Mouse (Mus musculus): ENCODE data around the gene Gm6408. TPM values are rescaled to one million over a fixed set of nuclear protein-coding genes. Genes with fewer than 3 reads are reported as not detected.

Gene Gm6408
- polyA plus RNA-seq, 2 experiments from 2014 or later: not detected

Other genes starting within 250 kb of the Gm6408 start
- gene Wasf3, start 97.0 kb upstream of the Gm6408 start, polyA plus RNA-seq (2017; shearing (Covaris generic)): not detected
- gene Gm6370, start 9.4 kb downstream of the Gm6408 start, polyA plus RNA-seq (2017; shearing (Covaris generic)): not detected
- not detected for gene 4930449I24Rik, start 20.4 kb downstream of the Gm6408 start, polyA plus RNA-seq (2017; shearing (Covaris generic))
- not detected for gene Gm3402, start 32.2 kb downstream of the Gm6408 start, polyA plus RNA-seq (2017; shearing (Covaris generic))
- not detected for gene Gm3404, start 43.8 kb downstream of the Gm6408 start, polyA plus RNA-seq (2017; shearing (Covaris generic))
- not detected for gene Gm3409, start 55.7 kb downstream of the Gm6408 start, polyA plus RNA-seq (2017; shearing (Covaris generic))
- not detected for gene Gm3415, start 74.2 kb downstream of the Gm6408 start, polyA plus RNA-seq (2017; shearing (Covaris generic))
- gene Gpr12, start 103.3 kb downstream of the Gm6408 start, polyA plus RNA-seq (2017; shearing (Covaris generic)): not detected

All from activated CD4-positive, CD25-positive, alpha-beta regulatory T cell, adult 4 months (primary cell).